Mouse (Mus musculus) gastrocnemius, postnatal 36 days (tissue): ENCODE data around the gene Atg2a. TPM values are rescaled to one million over a fixed set of nuclear protein-coding genes. Genes with fewer than 3 reads are reported as not detected.
"Not testable (repeated sequence)": the region's sequence is repeated elsewhere in the genome, so short reads cannot be mapped to it uniquely, and the experiment has no call there.

Source experiments
- DNase-seq, 2 experiments: peaks; one replicate each; pipeline ENCODE4 v3.0.0; 2022
- intact Hi-C: fragments of 180-260 bp; cut with DNase I; formaldehyde crosslinking; loops from one replicate; pipeline ENCODE4 v1.15.1; 2025
- total RNA-seq, 2 experiments: library from RNA; stranded (reverse); gene quantifications; 2 replicates each; pipeline ENCODE4 v1.2.3; 2021

Atg2a gene
- total RNA-seq, 2 experiments from 2014 or later, result 16.5 to 18.0 TPM

DNA sequence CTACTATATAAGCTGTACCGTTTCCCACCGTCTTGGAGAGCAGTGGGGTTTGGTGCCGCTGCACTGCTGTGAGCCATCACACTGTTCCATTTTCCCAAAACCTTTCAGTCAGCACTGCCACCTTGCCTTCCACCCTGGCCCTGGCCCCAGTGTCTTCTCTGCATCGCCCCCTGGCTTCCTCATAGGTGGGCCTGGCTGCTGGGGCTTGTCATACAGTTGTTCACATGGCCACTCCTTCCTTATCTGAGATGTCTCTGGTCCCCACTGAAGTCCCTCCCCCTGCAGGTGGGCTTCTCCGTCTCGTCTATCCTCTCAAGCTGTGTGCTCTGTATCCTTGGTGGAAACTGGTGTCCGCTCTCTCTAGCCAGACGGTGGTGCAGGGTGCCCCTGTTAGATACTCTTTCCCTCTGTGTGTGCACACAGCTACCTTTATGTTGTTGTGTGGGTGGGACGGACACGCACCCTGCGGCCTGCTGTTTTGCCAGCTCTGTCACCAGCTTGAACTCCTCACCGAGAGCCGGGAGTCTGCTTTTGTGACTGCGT lies 48.3 kb downstream of the Atg2a start:
- intact Hi-C loops, result no loop called here
- DNase-seq, result no peak

DNA sequence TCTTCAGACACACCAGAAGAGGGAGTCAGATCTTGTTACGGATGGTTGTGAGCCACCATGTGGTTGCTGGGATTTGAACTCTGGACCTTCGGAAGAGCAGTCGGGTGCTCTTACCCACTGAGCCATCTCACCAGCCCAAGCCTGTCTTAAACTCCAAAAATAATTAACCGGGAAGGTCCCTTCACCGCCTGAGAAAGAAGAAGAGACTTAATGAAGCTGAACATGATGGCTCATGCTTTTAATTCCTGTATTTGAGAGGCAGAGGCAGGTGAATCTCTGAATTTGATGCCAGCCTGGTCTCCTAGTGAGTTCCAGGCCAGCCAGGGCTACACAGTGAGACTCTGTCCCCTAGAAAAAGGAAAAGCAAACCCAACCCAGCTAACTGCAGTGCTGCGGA lies 49.2 kb downstream of the Atg2a start:
- DNase-seq, intact Hi-C loops: not testable (repeated sequence)

DNA sequence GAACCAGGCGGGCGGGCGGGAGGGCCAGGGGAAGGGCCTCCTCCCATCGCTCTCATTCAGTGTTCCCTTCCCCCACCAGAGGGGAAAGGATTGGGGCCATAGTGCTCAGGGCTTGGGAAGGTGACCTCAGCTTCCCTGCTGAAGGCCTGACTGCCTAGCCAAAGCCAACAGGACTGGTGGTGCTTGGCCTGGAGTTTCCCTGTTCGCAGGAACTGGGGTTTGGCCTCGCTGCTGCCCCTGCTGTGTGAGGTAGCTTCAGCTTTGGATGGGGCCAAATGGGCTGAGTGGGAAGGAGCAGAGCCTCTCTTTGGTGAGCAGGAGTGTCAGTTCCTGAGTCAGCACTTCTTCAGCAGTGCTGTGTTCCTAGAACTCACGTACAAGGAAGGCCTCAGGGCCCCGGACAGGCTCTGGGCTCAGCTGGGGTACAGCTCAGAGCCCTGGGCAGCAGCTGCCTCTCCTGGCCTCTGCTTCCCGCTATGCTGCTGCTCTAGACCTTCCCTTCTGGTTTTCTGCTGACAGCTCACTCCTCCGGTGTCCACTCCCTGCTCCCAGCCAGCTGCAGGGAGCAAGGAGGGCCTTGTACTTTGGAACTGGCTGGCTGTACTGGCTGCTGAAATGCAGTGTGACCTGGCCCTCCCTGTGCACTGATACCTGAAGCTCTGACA lies 49.8 kb downstream of the Atg2a start:
- peak; percentile 35 to 49 for DNase-seq
- intact Hi-C loops, result no loop called here

DNA sequence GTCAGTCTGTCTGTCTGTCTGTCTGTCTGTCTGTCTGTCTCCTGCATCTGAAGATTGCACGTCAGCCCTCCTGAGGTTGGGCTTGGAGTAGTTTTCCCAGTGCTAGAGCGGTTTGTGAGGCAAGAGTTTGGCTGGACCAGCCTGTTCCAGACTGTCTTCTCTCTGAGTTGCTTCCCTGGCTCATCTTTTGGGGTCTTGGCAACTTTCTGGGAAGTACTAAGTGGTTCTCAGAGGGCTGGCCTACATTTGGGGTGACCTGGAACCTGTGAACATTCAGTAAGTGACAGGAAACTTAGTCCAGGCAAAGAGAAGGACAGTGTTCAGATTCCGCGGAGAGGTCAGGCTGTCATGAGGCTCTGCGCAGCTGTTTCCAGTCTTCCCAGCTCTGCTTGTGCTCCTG lies 50.8 kb downstream of the Atg2a start:
- no peak for DNase-seq
- intact Hi-C loops, result no loop called here

DNA sequence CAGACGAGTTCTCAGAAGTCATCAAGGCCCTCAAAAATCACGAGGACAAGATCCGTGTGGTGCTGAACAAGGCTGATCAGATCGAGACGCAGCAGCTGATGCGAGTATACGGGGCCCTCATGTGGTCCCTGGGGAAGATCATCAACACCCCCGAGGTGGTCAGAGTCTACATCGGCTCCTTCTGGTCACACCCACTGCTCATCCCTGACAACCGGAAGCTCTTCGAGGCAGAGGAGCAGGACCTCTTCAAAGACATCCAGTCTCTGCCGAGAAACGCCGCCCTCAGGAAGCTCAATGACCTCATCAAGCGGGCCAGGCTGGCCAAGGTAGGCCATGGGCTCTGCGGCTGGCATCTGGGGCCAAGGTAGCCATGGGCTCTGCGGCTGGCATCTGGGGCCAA lies 52.8 kb downstream of the Atg2a start:
- no peak for DNase-seq
- intact Hi-C loops, result no loop called here

DNA sequence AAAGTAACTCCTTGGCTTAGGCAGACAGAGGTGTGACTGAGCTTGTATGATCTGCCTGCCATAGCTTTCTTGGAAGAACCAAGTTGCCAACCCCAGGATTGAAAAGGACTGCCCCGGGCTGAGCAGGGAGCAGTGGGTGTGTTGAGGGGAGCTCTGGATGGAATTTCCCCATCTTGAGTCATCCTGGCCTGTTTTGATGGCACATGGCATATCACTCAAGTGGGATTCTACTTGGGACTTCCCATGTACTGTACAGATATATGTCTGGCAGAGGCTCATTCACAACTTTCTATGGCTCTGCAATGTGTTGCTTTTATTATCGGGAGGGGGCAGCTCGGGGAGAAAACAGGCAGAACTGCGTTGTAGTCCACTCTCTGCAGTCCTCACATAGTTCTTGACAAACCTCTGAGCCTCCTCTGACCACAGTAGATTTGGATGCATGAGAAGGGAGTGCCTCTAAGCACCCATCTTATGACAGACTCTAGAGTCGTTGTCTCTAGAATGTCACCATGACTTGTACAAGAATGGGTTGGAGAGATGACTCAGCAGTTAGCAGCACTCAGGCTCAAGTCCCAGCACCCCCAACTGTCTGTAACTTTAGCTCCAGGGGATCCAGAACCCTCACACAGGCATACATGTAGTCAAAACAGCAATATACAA lies 55.2 kb downstream of the Atg2a start:
- no peak for DNase-seq

DNA sequence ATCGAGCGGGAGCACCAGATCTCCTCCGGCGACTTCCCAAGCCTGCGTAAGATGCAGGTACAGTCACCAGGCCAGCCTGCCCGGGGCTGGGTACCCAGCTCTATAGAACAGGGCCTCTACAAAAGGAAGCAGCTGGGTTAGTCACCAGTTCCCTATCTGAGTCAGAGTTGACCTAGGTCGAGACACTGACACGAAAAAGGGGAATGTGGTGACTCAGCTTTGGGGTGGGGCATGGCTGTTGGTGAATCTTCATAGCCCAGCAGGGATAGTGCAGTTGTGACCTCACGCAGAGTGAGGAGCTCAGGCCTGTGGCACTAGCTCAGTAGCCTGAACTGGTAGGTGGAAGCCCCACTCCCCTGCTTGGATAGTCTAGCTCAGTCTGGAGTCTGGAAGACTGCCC lies 56.2 kb downstream of the Atg2a start:
- peak; percentile 48 to 62 for DNase-seq
- intact Hi-C loops, result no loop called here

More for the DNA sequence above, 55.2 kb downstream of the Atg2a start:
- intact Hi-C loops, result no loop called here

DNA sequence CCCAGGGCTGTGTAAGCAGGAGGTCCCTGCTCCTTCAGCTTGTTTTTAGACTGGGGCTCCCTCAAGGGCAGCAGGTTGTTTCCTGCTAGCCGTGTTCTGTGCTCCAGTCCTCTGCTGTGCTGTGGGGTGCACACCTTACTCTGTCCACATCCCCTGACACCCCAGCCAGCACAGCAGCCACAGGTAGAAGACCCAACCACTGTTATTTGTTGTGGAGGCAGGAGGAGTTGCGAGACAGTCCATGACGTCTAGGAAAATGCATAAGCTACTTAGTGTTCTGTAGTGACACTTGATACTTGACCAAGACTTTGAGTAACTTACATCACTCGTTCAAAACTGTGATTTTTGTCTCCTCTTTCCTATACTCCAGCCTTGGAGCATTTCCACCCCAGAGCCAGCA lies 57.5 kb downstream of the Atg2a start:
- intact Hi-C loops, result no loop called here
- no peak for DNase-seq

DNA sequence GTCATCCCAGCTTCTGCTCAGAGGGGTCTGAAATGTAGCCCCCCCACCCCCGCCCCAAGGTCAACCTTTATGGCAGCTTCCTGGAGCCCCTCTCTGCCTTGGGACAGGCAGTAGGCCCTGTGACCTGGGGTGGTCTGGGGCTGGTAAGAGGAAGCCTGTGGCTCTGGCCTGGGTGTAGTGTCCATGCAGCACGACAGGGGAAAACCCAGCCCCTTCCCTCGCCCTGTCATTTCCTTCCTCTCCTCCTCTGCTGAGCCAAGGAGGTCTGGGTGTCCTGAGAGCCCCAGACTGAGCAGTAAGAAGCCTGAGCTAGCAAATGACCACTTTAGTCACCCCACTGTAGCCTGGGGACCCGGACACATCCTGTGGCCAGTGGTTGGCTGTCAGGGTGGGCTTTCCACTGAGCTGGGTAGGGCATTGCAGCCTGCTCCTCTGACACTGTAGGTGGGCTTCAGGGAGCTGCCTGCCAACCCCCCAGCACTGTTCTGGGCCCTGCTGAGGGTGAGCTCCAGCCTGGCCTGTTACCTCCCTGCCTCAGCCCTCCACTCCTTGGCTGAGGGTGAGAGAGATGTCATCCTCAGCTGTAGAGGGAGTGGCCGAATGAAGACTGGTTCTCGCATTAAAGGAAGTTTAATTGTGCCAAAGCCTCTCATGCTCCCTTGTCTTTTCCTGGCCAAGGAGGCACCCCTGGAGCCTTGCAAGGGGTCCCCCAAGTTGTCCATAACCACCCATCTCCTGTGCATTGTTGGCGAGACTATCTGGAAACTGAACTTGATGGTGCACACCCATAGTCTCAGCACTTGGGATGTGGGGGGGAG lies 58.2 kb downstream of the Atg2a start:
- intact Hi-C loops, result no loop called here
- no peak for DNase-seq

DNA sequence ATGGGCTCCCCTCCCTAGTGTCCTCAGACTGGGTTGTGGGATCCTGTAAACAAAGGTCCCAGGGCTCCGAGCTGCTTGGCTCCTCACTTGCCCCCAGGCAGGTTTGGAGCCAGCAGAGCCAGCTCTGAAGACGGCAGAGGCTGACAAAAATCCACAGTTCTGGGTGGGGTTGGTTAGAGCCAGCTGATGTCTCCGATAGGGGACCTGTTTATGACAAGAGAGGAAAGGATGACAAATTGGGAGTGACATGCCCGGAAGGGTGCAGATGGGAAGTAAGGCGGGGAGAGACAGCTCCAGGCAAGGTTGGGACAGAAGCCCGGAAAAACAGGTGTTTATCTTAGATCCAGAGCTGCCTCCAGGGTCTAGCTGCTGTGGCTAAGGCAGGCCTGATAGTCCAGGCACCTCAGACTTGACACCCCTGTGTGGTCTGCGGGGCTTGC lies 59.0 kb downstream of the Atg2a start:
- intact Hi-C loops, result no loop called here
- peak in 1 of 2 experiments; percentile 46 for DNase-seq

DNA sequence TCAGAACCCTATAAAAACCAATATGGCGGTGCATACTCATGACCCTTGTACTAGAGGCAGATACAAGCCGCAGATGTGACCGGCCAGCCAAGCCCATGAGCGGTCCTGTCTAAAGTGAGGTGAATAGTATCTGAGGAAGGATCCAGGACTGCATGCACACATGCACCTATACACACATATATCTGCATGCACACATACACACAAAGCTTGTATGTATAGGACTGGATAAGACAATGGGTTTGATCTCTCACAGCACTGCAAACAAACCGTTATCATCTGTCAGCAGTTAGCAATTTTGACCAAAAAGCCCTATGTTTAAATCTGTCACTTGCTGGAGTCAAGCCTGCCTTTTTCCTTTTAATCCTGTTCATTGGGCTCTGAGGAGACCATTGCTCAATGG lies 60.6 kb downstream of the Atg2a start:
- no peak for DNase-seq
- intact Hi-C loops, result no loop called here

DNA sequence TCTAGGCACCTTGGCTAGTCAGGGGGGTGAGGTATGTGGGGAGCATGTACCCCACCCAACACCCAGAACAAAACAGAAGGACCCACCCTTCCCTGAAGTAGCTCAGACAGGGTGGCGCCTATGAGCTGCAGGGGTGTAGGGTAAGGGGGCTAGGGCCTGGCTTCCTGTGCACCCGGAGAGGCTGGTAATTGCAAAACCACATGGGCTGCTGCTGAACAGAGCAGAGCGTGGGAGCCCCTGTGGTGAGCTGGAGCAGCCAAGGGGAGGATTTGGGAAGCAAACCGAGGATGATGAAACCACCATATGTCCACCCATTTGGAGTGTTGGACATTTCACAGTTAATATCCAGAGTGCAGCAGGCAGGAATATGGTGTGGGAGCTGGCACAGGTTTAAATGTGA lies 61.1 kb downstream of the Atg2a start:
- DNase-seq, result peak; percentile 45 to 58
- intact Hi-C loops, result no loop called here

DNA sequence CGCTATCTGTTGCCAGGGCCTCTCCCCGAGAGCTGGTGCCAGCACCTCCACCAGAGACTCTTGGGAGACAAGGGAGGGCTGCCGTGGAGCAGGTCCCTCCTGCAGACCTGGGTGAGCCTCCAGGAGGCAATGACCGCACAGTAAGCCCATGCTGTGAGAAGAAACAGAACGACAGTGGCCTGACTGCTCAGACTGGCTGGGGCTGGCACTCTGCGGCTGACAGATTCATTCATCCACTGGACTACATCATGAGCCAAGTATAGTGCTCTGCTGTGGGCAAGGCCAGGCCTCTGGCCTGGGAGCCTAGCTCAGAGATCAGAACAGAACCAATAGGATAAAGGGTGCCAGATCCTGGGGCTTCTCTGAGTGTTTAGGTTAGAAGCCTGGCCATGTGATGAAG lies 62.4 kb downstream of the Atg2a start:
- intact Hi-C loops, result loop anchor here (1.0 kb wide), 1 partner anchor 36 kb away; no protein-coding TSS in a partner anchor
- DNase-seq, result no peak

DNA sequence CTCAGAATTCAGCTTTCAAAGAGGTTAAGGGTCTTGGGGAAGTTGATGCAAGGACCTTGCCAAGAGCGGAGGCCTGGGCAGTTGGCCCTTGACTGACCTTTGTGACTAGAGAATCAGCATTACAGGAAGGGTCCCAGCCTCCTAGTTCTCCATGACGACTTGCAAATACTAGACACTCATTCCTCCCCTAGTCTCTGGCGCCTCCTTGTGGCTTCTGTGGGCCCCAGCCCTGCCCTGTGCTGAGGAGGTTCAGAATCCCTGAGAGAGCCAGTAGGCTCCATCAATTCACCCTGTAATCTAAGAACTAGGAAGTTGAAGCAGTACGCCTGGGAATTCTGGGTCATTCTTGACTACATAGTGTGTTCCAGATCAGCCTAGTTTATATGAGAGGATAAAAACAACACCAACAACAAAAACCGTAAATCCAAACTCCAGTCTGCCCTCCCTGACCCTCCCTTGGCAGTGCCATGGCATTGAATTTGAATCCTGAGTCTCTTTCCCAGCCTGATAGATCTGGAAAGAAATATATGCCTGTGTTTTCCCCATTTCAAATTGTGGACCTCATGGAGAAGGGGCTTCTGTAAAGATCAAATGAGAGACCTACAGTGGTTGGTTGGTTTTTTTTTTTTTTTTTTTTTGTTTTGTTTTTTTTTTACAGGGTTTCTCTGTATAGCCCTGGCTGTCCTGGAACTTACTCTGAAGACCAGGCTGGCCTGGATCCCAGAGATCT lies 63.5 kb downstream of the Atg2a start:
- intact Hi-C loops, result loop anchor here (1.0 to 5.0 kb wide), 2 partner anchors 37 to 168 kb away; no protein-coding TSS in a partner anchor
- DNase-seq, result peak; percentile 80 to 95

DNA sequence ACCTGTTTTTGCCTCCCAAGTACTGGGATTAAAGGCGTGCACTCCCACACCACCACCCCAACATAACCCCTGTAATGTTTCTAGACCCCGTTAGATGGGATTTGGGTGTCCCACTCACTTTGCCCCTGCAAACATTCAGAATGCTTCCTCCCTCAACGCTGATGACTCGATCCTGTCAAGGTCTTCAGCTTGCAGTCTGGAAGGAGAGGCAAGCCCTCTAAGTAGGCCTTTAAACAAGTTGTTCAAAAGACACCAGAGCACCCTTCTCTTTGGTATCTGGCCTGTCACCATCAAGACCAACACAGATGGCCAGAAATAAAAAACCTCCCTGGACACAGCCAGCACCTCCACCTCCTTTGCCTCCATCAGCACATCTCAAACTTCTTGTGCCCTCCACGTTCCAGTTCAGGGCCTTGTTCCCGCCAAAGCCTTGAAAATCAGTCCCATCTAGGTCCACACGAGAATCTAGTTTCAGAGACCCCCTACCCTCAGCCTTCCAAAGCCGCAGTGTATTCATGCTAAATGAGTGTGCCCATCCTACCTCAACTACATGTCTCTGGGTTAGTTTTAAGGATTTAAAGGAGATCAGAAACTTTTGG lies 64.1 kb downstream of the Atg2a start:
- intact Hi-C loops, result loop anchor here (5.0 kb wide), 1 partner anchor 168 kb away; no protein-coding TSS in a partner anchor
- no peak for DNase-seq

DNA sequence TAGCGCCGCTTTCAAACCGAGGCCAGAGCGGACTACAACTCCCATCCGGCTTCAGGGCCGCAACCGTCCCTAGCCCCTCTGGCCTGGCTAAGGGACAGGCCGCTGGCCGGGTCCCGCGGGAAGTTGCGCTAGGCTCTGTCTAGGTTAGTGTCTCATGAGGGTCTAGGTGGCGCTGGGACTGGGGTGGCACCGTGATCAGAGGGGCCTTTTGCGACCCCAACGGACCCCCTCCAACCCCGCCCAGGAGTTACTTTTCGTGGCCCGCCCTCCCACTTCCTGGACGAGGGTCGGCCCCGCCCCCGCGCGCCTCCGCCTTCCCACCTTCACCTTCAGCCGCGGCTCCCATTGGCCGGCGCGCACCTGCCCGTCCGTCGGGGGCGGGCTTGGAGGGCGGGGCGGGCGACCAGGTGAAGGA lies 64.7 kb downstream of the Atg2a start, which contains the start of gene Cdc42bpg:
Cdc42bpg (plus strand) TSS at position 320 of the 415 bp plus-strand sequence.
- DNase-seq, result peak; percentile 76 to 77
- intact Hi-C loops, result loop anchor here (5.0 kb wide), 1 partner anchor 169 kb away; no protein-coding TSS in a partner anchor

DNA sequence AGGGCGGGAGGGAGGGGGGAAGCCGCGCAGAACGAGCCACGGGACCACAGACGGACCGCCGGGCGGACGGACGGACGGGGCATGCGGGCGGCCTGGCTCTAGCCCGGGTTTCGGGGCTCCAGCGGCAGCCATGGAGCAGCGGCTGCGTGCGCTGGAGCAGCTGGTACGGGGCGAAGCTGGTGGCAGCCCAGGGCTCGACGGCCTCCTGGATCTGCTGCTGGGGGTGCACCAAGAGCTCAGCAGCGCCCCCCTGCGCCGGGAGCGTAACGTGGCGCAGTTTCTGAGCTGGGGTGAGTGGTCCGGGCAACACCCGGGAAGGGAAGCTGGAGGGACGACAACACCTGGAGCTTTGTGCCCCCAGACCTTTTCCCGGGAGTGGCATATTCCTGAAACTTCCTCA lies 65.1 kb downstream of the Atg2a start:
- intact Hi-C loops, result loop anchor here (5.0 kb wide), 1 partner anchor 169 kb away; no protein-coding TSS in a partner anchor
- DNase-seq, result peak; percentile 58 to 63

DNA sequence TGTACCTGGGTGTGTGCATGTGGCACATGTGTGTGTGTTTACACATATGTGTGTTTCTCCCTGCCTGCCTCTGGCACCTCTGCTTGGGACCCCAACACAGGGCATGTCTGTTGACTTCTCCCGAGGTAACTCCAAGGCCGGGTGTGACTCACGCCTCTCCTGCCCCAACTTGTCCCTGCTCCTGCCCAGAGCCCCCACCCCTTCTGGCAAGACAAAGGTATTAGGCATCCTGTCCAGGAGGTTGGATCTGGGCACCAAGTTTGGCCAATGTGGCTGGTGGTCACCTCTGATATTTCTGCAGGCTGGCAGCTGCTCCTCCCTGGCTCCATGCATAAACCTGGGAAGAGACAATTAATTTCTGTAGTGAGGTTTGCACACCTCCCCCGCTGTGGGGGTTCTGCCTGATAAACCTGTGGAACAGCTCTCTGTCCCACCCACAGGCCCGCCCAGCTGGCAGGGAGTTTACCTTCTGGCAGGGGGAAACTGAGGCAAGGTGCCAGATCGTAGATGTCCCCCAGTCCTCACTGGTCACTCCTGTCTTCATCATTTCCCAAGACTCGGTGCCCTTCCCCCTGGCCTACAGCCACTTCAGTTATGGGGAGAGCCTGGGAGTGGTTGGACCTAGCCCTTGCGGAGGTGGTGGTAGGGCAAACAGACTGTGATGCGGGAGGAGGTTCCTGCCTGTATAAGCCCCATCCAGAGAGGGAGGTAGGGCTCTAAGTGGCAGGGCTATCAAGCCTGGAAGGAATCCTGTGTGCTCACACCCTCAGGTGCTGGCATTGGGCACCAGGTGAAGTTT lies 66.5 kb downstream of the Atg2a start:
- no peak for DNase-seq
- intact Hi-C loops, result loop anchor here (5.0 kb wide), 1 partner anchor 171 kb away; no protein-coding TSS in a partner anchor

DNA sequence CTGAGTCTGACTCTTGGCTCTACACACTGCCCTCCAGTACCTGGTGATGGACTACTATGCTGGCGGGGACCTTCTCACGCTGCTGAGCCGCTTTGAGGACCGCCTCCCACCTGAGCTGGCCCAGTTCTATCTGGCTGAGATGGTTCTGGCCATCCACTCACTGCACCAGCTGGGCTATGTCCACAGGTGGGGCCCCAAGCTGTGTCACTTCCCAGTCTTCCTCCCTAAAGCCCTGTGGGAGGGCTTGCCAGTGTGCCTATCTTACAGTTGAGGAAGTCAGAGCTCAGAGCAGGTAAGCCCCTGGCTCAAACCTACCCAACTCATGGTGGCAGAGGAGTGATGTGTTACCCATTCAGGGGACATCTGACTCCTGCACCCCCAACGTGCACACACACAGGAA lies 68.7 kb downstream of the Atg2a start:
- intact Hi-C loops, result no loop called here
- DNase-seq, result no peak
